Mouse (Mus musculus): ENCODE data around the gene Lrrc75a. TPM values are rescaled to one million over a fixed set of nuclear protein-coding genes. Genes with fewer than 3 reads are reported as not detected.

Gene Lrrc75a
- total RNA-seq, 2 experiments from 2014 or later = 4.0 to 4.7 TPM

GRCm38 (mm10) chr11:62554934-62555517, 93.3 kb downstream of the Lrrc75a start:
- no peak for DNase-seq

Other genes with a start within 250 kb of the Lrrc75a start
- 1 to 10 TPM; 1.4 to 1.8 TPM for gene Pigl, start 190.1 kb downstream of the Lrrc75a start, total RNA-seq (2021)
- 100 to 1,000 TPM; 114 to 115 TPM for gene Ncor1, start 190.0 kb downstream of the Lrrc75a start, total RNA-seq (2021)
- gene Cenpv, start 109.3 kb downstream of the Lrrc75a start, total RNA-seq (2021) = 10 to 100 TPM; 18.9 to 24.0 TPM
- gene Ubb, start 97.4 kb downstream of the Lrrc75a start, total RNA-seq (2021) = 100 to 1,000 TPM; 692 to 747 TPM
- 1 to 10 TPM in 1 of 2 experiments, under 1 TPM in 1; 0.97 to 1.5 TPM for gene Trpv2, start 74.0 kb downstream of the Lrrc75a start, total RNA-seq (2021)
- gene Mmgt2, start 141 bp upstream of the Lrrc75a start, total RNA-seq (2021) = 1 to 10 TPM; 2.8 to 4.2 TPM
- 1 to 10 TPM; 1.4 to 1.7 TPM for gene Zfp287, start 83.4 kb upstream of the Lrrc75a start, total RNA-seq (2021)
- not detected for gene Gm10428, start 104.6 kb upstream of the Lrrc75a start, total RNA-seq (2021)
- gene Zfp286, start 140.9 kb upstream of the Lrrc75a start, total RNA-seq (2021) = 1 to 10 TPM in 1 of 2 experiments, under 1 TPM in 1; 0.95 to 1.1 TPM
- 10 to 100 TPM; 31.4 to 37.4 TPM for gene Trim16, start 171.7 kb upstream of the Lrrc75a start, total RNA-seq (2021)
- under 1 TPM; 0.10 to 0.21 TPM for gene Fbxw10, start 198.5 kb upstream of the Lrrc75a start, total RNA-seq (2021)
- gene Tvp23b, start 230.9 kb upstream of the Lrrc75a start, total RNA-seq (2021) = 1 to 10 TPM; 6.7 to 8.0 TPM

Data from gastrocnemius, postnatal 25 days (tissue).